Mouse (Mus musculus) erythroblast, embryonic 14.5 days (primary cell): Measurements from ENCODE around the gene Hyou1.

Source experiments
- GATA1 ChIP-seq: IDR thresholded peaks from 2 replicates; pipeline ENCODE4 v1.6.1; 2012; ENCODE audit warnings: low read length, inconsistent platforms, mixed read lengths
- TAL1 ChIP-seq: IDR thresholded peaks from 3 replicates; pipeline ENCODE4 v1.6.1; 2012; ENCODE audit warnings: low read length, inconsistent platforms, mixed read lengths

- TF ChIP-seq GATA1 (no peak), TAL1 (no peak)
Observed at GRCm38 (mm10) chr9:44396684-44397411, 17.6 kb downstream of the Hyou1 start, which contains the start of gene Slc37a4.
